Mouse (Mus musculus) liver, embryonic 13.5 days (tissue): ENCODE data around the gene Pdrg1. TPM values are rescaled to one million over a fixed set of nuclear protein-coding genes. Genes with fewer than 3 reads are reported as not detected.

Source experiments
- ATAC-seq: fragments of 200-750 bp; cut with Nextera tagmentation; 2 replicates; pipeline ENCODE4 v1.8.0; 2017; ENCODE audit warnings: low read depth, mild to moderate bottlenecking, moderate number of reproducible peaks, moderate library complexity
- DNase-seq: peaks from one replicate; pipeline ENCODE4 v3.0.0; 2022
- H3K27ac ChIP-seq: fragments of 300-500 bp; sonication (generic); 2 replicates; pipeline ENCODE4 v1.5.1; 2015; ENCODE audit warnings: moderate library complexity, mild to moderate bottlenecking, inconsistent platforms
- H3K27me3 ChIP-seq: fragments of 300-500 bp; sonication (generic); 2 replicates; pipeline ENCODE4 v1.6.1; 2015; ENCODE audit warnings: mild to moderate bottlenecking, inconsistent platforms
- H3K36me3 ChIP-seq: fragments of 300-500 bp; sonication (generic); 2 replicates; pipeline ENCODE4 v1.6.1; 2015; ENCODE audit warnings: mild to moderate bottlenecking, inconsistent platforms
- H3K4me1 ChIP-seq: fragments of 300-500 bp; sonication (generic); replicated peaks from 2 replicates; pipeline ENCODE4 v1.6.1; 2015; ENCODE audit warnings: inconsistent platforms
- H3K4me2 ChIP-seq: fragments of 300-500 bp; sonication (generic); 2 replicates; pipeline ENCODE4 v1.6.1; 2015; ENCODE audit warnings: inconsistent platforms, mild to moderate bottlenecking, moderate library complexity
- H3K4me3 ChIP-seq: fragments of 300-500 bp; sonication (generic); replicated peaks from 2 replicates; pipeline ENCODE4 v1.5.1; 2015; ENCODE audit warnings: mild to moderate bottlenecking, inconsistent platforms
- H3K9ac ChIP-seq: fragments of 300-500 bp; sonication (generic); 2 replicates; pipeline ENCODE4 v1.6.1; 2015; ENCODE audit warnings: mild to moderate bottlenecking, inconsistent platforms
- H3K9me3 ChIP-seq: fragments of 300-500 bp; sonication (generic); replicated peaks from 2 replicates; pipeline ENCODE4 v1.6.1; 2016; ENCODE audit warnings: inconsistent platforms
- WGBS: fragments of 180-500 bp; shearing (Covaris S2); methylation state at CpG from one replicate; pipeline ENCODE4 v1.1.7; 2015; ENCODE audit not compliant: insufficient replicate concordance; 5-methylcytosine and 5-hydroxymethylcytosine counted together
- polyA plus RNA-seq: library from polyadenylated mRNA; unstranded; fragments of >200 nt; fragmentation: Nextera tagmentation; extraction: Ambion mirVana; gene quantifications from 2 replicates; pipeline ENCODE4 v1.2.1, GENCODE M21; 2015

Pdrg1 gene
- polyA plus RNA-seq, 1 experiment from 2014 or later, result 48.9 TPM

DNA sequence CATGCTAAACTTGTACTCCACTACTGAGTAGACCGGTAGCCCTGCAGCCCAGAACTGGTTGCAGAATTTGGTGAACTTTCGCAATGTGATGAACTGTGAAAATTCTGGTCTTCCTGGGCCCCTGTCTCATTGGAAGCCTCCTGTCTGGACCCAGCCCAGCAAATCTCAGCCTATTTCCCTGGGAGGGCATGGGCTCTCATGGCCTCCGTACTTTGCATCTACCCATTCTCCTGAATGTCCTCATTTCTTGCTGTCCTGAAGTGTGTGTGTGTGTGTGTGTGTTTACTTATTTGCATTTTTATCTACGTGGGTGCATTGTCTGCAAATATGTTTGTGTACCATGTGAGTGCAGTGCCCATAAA, 34.8 kb upstream of the Pdrg1 start:
- no peaks in the 10 kb centered on the region for H3K9me3 ChIP-seq
- 0 out of 2 replicates have a peak, but pooled peaks cover 3% of the 10 kb centered on the region for H3K4me1 ChIP-seq
- WGBS, result 65% methylated on average over 4 of the region's 4 CpGs
- no peak overlapping the region for H3K27ac ChIP-seq
- H3K36me3 ChIP-seq, result no peaks in the 10 kb centered on the region
- ATAC-seq (no peak), DNase-seq (no peak)
- H3K4me2 ChIP-seq, result no peak overlapping the region
- H3K9ac ChIP-seq, result no peak overlapping the region
- peaks cover 38% of the 10 kb centered on the region for H3K27me3 ChIP-seq
- no peak overlapping the region for H3K4me3 ChIP-seq

DNA sequence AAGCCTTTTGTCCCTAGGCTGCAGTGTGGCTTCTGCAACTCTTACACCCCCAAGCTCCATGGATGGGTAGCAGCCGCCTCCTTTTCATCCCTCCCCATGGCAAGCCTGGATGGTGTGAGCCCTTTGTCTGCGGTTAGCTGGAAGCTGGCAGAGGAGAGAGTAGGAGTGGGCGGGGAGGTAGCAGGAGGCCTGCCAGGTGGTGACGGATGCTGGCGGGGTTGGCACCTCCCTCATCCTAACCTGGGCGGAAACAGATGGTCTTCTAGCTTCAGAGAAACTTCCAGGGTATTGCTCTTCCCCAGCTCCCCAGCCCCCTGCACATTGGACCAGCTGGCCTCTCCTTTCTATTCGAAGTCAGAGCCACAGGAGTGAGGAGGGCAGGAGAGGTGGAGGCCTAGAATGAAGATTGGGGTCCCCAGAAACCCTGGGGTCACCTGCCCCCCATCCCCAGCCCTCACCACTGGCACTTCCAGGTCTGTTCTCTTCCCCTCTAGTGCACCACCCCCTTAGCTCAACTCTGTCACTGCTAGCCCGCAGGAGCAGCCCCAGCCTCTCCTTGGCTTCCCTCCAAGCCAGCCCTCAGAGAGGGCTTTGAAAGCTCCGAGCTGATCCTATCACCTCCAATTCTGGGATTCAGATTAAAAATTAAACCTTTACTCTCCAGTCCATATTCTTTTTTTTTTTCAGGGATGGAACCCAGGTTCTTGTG, 34.2 kb upstream of the Pdrg1 start:
- H3K27me3 ChIP-seq, result peaks cover 35% of the 10 kb centered on the region
- WGBS, result 55% methylated on average over 9 of the region's 9 CpGs
- no peak overlapping the region for H3K9ac ChIP-seq
- no peak overlapping the region for H3K4me3 ChIP-seq
- DNase-seq, result no peak
- H3K9me3 ChIP-seq, result no peaks in the 10 kb centered on the region
- ATAC-seq, result no peak
- no peak overlapping the region for H3K4me2 ChIP-seq
- no peak overlapping the region for H3K27ac ChIP-seq
- no peaks in the 10 kb centered on the region for H3K36me3 ChIP-seq
- 0 out of 2 replicates have a peak, but pooled peaks cover 3% of the 10 kb centered on the region for H3K4me1 ChIP-seq

DNA sequence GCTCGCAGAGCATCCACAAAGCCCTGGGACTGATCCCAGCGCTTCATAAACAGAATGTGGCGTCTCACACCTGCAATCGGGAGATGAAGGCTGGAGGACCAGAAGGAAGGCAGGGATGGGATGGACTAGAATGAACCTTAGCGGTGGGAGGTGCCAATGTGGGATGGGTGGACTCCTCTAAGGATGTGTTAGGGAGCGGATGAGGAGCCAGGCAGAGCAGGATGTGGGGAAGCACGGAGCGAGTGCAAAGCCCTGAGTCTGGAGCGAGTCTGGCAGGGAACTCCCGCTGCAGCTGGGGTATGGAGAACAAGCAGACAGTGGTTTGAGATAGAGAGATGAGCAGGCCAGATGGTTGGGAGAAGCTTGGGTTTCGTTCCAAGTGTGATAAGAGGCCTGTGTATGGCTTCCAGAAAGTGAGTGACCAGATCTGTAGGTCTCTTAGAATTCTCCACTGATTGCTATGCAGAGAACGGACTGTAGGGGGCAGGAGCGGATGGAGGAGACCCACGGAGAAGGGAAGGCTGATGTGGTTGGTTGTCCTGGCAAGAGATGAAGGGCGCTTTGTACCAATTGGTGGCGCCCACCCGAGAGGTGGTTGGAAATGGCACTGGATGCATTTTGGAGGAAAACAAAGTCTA, 32.7 kb upstream of the Pdrg1 start:
- Histone ChIP-seq H3K4me1 (0 out of 2 replicates have a peak, but pooled peaks cover 3% of the 10 kb centered on the region), H3K27ac (no peak overlapping the region), H3K4me2 (no peak overlapping the region), H3K4me3 (no peak overlapping the region), H3K9ac (no peak overlapping the region), H3K36me3 (no peaks in the 10 kb centered on the region), H3K9me3 (no peaks in the 10 kb centered on the region), H3K27me3 (peaks cover 22% of the 10 kb centered on the region)
- DNase-seq, result peak; percentile 12
- ATAC-seq, result no peak
- 38% methylated on average over 17 of the region's 17 CpGs for WGBS

DNA sequence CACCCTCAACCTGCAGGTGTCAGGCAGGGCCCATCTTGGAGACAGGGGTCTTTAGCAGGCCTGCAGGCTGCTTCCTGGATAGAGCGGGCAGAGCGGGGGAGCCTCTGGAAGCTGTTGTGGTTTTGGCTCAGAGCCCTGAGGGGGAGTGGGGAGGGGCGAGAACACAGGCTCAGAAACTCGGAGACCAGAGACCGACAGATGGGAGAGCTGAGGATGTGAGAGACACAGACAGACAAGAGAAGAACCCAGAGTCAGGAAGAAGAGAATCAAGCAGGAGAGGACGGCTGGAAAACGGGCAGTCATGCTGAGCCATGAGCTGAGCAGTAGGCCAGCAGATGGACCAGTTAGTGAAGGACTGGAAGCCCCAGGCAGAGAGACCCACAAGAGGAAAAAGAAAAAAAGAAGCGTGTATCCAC, 30.7 kb upstream of the Pdrg1 start:
- 8% methylated on average over 8 of the region's 8 CpGs for WGBS
- Histone ChIP-seq H3K4me2 (no peak overlapping the region), H3K36me3 (no peaks in the 10 kb centered on the region), H3K9ac (no peak overlapping the region), H3K27me3 (0 out of 2 replicates have a peak, but pooled peaks cover 2% of the 10 kb centered on the region), H3K4me3 (no peak overlapping the region), H3K27ac (no peak overlapping the region), H3K4me1 (no peaks in the 10 kb centered on the region), H3K9me3 (no peaks in the 10 kb centered on the region)
- DNase-seq, result no peak
- no peak for ATAC-seq

DNA sequence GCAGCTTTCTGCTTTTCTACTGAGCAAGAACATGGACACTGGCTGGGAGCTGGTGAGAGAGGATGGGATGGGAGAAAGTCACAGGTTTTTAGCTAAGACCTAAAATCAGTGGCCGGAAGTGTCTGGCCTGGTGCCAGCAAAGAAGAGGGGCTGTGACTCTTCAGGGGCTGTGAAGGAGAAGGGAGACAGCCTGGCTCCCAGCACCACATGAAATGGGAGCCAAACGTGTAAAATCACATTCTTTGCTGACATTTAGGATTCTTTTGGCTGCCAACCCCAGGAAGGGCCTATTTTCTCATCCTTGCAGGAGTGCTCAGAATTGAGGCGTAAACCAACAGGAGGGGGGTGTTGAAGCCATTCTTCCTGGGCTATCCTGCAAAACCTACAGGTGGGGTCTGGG, 28.7 kb upstream of the Pdrg1 start:
- DNase-seq (no peak), ATAC-seq (no peak)
- H3K36me3 ChIP-seq, result no peaks in the 10 kb centered on the region
- H3K4me1 ChIP-seq, result no peaks in the 10 kb centered on the region
- H3K4me2 ChIP-seq, result no peak overlapping the region
- WGBS, result 60% methylated on average over 3 of the region's 3 CpGs
- no peak overlapping the region for H3K9ac ChIP-seq
- no peak overlapping the region for H3K4me3 ChIP-seq
- no peak overlapping the region for H3K27ac ChIP-seq
- H3K9me3 ChIP-seq, result no peaks in the 10 kb centered on the region
- no peaks in the 10 kb centered on the region for H3K27me3 ChIP-seq

DNA sequence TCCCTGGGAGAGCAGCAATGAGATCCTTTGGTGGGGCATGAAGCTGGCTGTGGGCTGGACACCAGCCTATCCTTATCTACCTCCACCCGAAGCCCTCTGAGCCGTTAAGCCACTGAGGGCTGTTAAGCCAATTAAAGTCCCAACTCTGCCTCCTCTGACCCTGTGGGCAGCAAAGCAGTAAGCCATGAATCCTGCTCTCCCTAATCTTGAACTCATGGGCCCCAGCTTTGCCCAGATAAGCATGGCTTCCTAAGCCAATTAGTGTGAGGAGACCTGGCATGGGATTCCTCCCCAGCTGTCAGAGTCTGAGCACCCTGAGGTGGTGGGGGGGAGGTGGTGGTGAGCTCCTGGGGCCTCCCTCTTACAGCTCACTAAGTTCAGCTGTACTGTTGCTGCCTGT, 21.5 kb upstream of the Pdrg1 start:
- ATAC-seq, result no peak
- H3K36me3 ChIP-seq, result no peaks in the 10 kb centered on the region
- peaks cover 43% of the 10 kb centered on the region for H3K27me3 ChIP-seq
- H3K9ac ChIP-seq, result no peak overlapping the region
- WGBS, result 0% methylated on average over 2 of the region's 2 CpGs
- H3K9me3 ChIP-seq, result no peaks in the 10 kb centered on the region
- H3K4me2 ChIP-seq, result no peak overlapping the region
- DNase-seq, result no peak
- peaks cover 6% of the 10 kb centered on the region for H3K4me1 ChIP-seq
- H3K4me3 ChIP-seq, result no peak overlapping the region
- H3K27ac ChIP-seq, result no peak overlapping the region

DNA sequence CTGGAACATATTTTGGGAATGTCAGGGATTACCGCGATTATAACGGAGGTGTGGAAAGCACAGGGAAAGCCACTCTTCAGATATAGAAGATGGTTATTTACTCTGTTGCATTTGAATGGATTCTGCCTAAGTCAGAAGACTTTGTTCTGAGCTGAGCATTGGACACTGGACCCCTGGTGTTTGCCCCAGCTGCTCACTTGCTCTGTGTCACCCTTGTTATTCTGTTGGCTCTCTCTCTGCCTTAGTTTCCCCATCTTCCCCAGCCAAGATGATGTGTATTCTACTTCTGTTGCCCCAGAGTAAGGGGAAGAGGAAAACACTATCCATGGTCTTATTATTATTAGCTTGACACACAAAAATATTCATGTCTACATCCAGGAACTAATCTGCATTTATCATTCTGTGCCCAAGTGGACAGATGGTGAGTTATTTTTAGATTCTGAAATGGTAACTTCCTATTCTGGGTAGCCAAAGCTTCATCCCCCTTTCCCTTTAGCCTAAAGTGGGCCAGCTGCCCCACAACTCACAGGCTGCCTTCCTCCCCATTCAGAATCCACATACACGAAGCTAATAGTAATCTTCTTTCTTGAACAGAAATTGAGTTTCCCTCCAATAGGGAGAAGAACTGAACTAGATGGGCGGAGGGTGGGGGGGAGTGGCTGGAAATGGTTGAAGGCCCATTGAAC, 18.5 kb upstream of the Pdrg1 start:
- H3K9ac ChIP-seq, result no peak overlapping the region
- no peak for DNase-seq
- no peaks in the 10 kb centered on the region for H3K9me3 ChIP-seq
- no peak overlapping the region for H3K27ac ChIP-seq
- no peak overlapping the region for H3K4me2 ChIP-seq
- H3K36me3 ChIP-seq, result no peaks in the 10 kb centered on the region
- H3K27me3 ChIP-seq, result peaks cover 73% of the 10 kb centered on the region
- peaks cover 9% of the 10 kb centered on the region for H3K4me1 ChIP-seq
- WGBS, result 60% methylated on average over 5 of the region's 5 CpGs
- no peak for ATAC-seq
- no peak overlapping the region for H3K4me3 ChIP-seq

DNA sequence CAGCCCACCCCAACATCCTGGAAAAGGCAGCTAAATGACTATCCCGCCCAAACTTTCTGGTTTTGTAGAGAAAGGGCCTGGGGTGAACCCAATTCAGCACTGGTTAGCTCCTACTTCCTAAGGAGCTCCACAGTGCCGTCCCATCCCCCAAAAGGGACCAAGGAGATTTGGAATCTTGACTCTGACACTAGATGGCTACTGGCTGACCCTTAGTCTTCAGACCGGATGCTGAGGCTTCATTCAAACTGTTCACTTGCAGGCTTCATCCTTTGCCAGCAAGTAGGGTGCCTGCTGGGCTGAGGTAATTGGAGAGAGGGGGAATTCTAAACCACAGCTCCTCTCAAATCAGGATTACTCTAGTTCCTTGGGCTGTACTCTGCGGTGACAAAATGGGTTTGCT, 17.7 kb upstream of the Pdrg1 start:
- 16% methylated on average over 4 of the region's 4 CpGs for WGBS
- Histone ChIP-seq H3K4me3 (no peak overlapping the region), H3K36me3 (no peaks in the 10 kb centered on the region), H3K4me1 (peaks cover 9% of the 10 kb centered on the region), H3K27ac (no peak overlapping the region), H3K9ac (no peak overlapping the region), H3K27me3 (peaks cover 73% of the 10 kb centered on the region), H3K4me2 (no peak overlapping the region), H3K9me3 (no peaks in the 10 kb centered on the region)
- ATAC-seq, result no peak
- DNase-seq, result no peak

DNA sequence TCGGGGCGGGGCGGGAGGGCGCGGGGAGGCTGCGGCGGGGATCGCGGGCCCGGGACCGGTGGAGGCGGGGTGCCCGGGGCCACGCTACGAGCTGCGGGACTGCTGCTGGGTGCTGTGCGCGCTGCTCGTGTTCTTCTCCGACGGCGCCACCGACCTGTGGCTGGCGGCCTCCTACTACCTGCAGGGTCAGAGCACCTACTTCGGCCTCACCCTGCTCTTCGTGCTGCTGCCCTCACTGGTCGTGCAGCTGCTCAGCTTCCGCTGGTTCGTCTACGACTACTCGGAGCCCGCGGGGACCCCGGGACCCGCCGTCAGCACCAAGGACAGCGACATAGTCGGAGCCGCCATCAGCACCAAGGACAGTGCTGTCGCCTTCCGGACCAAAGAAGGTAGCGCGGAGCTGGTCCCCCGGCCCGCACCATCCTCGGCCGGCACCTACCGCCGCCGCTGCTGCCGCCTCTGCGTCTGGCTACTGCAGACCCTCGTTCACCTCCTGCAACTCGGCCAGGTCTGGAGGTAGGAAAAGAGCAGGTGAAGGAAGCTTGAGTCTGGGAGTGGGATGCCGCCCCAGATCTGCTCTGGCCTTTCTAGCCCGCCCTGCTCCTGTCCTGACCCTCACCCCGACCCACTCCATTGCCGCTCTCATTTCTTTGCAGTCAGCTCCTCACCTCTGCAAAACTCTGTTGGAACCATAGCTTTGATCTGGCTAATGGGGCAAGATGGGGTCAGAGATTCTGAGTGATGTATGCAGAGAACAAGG, 17.0 kb upstream of the Pdrg1 start:
- H3K9me3 ChIP-seq, result no peaks in the 10 kb centered on the region
- DNase-seq (peak; percentile 61), ATAC-seq (peak; percentile 60; the same call in 1 of the 2 replicates)
- H3K9ac ChIP-seq, result no peak overlapping the region
- H3K27me3 ChIP-seq, result peaks cover 75% of the 10 kb centered on the region
- H3K36me3 ChIP-seq, result no peaks in the 10 kb centered on the region
- H3K4me1 ChIP-seq, result peaks cover 9% of the 10 kb centered on the region
- peak overlapping the region; percentile 48 for H3K4me3 ChIP-seq
- H3K27ac ChIP-seq, result no peak overlapping the region
- peak overlapping the region; percentile 65 for H3K4me2 ChIP-seq
- 3% methylated on average over 56 of the region's 58 CpGs for WGBS

DNA sequence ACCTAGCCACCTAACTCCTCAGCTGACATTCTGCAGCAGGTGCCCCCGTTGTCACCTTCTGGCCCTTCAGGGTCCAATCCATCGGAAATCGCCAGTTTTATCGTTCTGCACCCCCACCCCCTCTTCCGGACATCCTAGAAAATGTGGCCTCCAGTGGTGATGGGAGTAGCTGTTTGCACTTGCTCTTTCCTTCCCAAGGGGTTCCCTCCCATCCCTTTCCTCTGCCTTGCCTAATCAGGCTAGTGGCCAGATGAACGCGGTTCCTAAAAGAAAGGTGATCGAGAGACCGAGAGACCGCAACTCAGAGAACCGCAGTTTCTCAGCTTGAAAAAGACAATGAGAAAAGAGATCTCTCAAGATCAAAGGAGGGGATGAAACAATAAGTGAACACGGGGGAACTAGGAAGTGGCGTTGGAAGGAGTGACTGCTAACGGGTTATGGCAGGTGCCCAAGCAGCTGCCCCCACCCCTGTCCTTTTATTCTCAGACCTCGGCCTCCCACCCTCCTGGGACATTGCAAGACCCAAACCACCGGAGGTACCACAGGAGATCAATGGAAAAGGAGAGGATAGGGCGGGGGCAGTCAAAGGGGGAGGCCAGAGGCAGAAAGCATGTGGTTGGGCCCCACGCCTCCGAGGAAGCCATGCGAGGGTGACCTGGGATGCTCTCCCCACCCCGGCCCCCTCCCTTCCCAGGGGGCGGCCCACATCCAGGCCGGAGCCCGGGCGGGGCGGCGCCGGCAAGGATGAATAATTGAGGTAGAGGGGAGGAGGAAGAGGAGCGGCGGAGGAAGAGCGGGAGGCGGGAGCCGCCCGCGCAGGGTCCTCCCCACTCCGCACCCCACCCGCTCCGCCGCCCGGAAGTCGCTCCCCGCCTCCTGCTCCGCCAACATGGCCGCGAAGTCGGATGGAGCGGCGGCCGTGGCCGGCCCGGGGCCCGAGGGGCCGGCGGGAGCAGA, 16.2 kb upstream of the Pdrg1 start, which contains the start of gene Xkr7:
TSS of gene Xkr7 (plus strand) at position 727 of the 957 bp plus-strand sequence.
- no peak for ATAC-seq
- 5% methylated on average over 38 of the region's 54 CpGs for WGBS
- H3K9ac ChIP-seq, result no peak within 1 kb of the TSS
- peaks cover 83% of the 10 kb centered on the region for H3K27me3 ChIP-seq
- DNase-seq, result no peak
- no peaks in the 10 kb centered on the region for H3K9me3 ChIP-seq
- peak within 1 kb of the TSS; percentile 65 for H3K4me2 ChIP-seq
- no peaks in the 10 kb centered on the region for H3K36me3 ChIP-seq
- peaks cover 9% of the 10 kb centered on the region for H3K4me1 ChIP-seq
- peak within 1 kb of the TSS; percentile 48 for H3K4me3 ChIP-seq
- no peak within 1 kb of the TSS for H3K27ac ChIP-seq
